Mouse (Mus musculus): ENCODE results near the gene Dkkl1. TPM values are rescaled to one million over a fixed set of nuclear protein-coding genes. Genes with fewer than 3 reads are reported as not detected.

Gene Dkkl1
- polyA plus RNA-seq, 1 experiment from 2014 or later, result 15.6 TPM

DNA sequence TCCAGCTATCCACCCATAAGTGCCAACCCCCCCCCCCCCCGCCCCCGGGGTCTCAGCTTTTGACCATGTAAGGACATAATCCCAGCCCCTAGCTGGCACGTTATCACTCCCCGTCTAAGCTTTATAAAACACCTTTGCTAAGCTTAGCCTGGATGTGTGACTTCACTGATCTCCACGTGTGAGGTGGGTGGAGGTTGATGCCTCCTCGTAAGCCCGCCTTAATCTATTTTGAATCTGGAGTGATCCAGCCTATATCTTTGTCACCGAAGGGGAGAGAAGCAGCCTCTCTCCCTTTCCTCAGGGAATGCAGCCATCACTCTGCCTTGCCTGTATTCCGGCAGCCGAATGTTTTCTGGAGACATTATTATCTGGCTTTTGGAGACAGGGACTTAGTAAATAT is 9.3 kb downstream of the Dkkl1 start:
- 66% methylated on average over 10 of the region's 10 CpGs for WGBS
- Histone ChIP-seq H3K9me3 (replicated peaks) (no peaks in the 10 kb centered on the region), H3K27me3 (replicated peaks) (peaks cover 3% of the 10 kb centered on the region; the same call in 1 of the 2 replicates), H3K4me1 (peaks cover 8% of the 10 kb centered on the region), H3K36me3 (no peaks in the 10 kb centered on the region), H3K4me2 (no peak overlapping the region), H3K27ac (replicated peaks) (no peak overlapping the region), H3K4me3 (replicated peaks) (no peak overlapping the region), H3K9ac (replicated peaks) (no peak overlapping the region)
- ATAC-seq (ENCODE audit: low FRiP score), result no peak

DNA sequence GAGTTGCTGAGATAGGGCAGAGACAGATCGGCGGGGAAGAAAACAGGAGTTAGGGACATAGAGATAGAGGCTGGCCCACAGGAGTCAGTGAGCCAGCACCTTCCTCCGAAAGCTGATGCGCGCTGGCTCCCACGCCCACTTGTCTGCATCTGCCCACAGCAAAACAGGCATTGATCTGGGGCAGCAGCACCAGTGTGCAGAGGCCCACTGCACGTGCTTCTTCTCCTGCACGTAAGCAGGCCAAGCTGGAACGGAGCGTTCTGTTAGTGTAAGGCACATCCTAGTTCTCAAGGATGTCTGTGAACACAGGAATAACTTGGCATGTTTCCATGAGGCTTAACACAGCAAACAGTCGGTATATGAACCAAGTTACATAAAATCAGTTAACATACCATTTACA is 13.0 kb downstream of the Dkkl1 start:
- peaks cover 6% of the 10 kb centered on the region; the same call in 1 of the 2 replicates for H3K27me3 ChIP-seq (replicated peaks)
- H3K9ac ChIP-seq (replicated peaks), result no peak overlapping the region
- peaks cover 4% of the 10 kb centered on the region for H3K4me1 ChIP-seq
- H3K9me3 ChIP-seq (replicated peaks), result no peaks in the 10 kb centered on the region
- WGBS, result 87% methylated on average over 11 of the region's 11 CpGs
- H3K36me3 ChIP-seq, result no peaks in the 10 kb centered on the region
- no peak overlapping the region for H3K27ac ChIP-seq (replicated peaks)
- ATAC-seq (ENCODE audit: low FRiP score), result no peak
- no peak overlapping the region for H3K4me2 ChIP-seq
- H3K4me3 ChIP-seq (replicated peaks), result no peak overlapping the region

DNA sequence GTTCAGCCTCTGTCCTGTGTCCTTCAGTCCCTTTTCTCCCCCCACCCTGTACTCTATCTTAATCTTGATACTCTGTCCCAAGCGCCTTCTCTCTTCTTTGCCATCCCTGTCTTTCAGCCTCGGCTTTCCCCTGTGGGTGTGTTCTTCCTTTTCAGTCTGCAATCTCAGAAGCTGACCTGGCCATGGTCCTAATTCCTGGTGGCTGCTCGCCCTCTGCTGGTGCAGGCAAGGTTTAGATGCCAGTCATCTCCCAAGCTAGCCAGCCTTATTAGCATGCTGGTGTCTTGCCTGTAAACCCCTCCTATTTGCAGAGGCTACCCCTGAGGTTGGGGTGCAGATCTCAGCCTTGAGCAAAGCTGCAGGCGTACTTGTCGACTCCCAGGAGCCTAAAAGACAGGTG is 13.5 kb downstream of the Dkkl1 start:
- WGBS, result 12% methylated on average over 5 of the region's 5 CpGs
- peak; percentile 70; the same call in 1 of the 2 replicates for ATAC-seq (ENCODE audit: low FRiP score)
- Histone ChIP-seq H3K36me3 (no peaks in the 10 kb centered on the region), H3K9ac (replicated peaks) (no peak overlapping the region), H3K27me3 (replicated peaks) (peaks cover 6% of the 10 kb centered on the region; the same call in 1 of the 2 replicates), H3K4me3 (replicated peaks) (no peak overlapping the region), H3K4me1 (0 out of 2 replicates have a peak, but pooled peaks cover 4% of the 10 kb centered on the region), H3K4me2 (no peak overlapping the region), H3K9me3 (replicated peaks) (no peaks in the 10 kb centered on the region), H3K27ac (replicated peaks) (no peak overlapping the region)

DNA sequence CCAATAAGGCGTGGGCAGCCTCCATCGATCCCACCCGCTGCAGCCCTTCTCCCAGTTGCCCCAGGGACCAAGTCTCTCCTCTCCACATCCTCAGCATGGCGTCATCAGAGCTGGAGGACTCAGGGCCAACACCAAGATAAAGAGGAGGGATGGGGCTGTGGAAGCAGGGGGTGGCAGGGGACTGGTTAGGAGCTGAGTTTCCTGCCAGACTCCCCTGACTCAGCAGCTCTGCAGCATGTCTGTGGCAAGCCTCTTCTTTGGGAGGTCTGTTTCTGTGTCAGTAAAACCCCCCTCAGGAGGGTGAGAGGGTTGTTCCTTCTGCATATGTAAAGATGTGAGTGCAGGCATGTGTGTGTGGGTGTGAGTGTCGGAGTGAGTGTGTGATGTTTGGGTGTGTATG is 15.0 kb downstream of the Dkkl1 start:
- no peaks in the 10 kb centered on the region for H3K9me3 ChIP-seq (replicated peaks)
- H3K4me3 ChIP-seq (replicated peaks), result no peak overlapping the region
- no peak overlapping the region for H3K4me2 ChIP-seq
- H3K27ac ChIP-seq (replicated peaks), result no peak overlapping the region
- no peak overlapping the region for H3K9ac ChIP-seq (replicated peaks)
- 0 out of 2 replicates have a peak, but pooled peaks cover 4% of the 10 kb centered on the region for H3K4me1 ChIP-seq
- ATAC-seq (ENCODE audit: low FRiP score), result no peak
- 72% methylated on average over 5 of the region's 5 CpGs for WGBS
- no peaks in the 10 kb centered on the region for H3K36me3 ChIP-seq
- peaks cover 6% of the 10 kb centered on the region; the same call in 1 of the 2 replicates for H3K27me3 ChIP-seq (replicated peaks)

DNA sequence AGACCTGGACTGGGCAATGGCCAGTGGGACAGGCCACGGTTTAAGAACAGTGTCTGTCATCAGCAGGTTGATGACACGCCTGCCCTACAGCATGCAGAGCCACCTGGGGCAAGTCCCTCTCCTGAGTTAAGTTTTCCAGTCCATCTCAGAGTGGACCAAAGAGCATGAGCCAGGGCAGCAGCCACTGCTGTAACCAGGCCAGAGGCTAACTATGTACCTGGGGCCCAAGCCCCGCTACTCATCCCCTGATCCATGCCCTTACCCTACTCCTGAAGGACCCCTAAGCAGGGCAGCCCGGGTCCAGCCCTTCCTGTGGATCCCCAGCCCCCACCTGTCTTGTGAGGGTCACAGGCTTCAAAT is 15.8 kb downstream of the Dkkl1 start:
- Histone ChIP-seq H3K36me3 (no peaks in the 10 kb centered on the region), H3K4me3 (replicated peaks) (no peak overlapping the region), H3K27ac (replicated peaks) (no peak overlapping the region), H3K9ac (replicated peaks) (no peak overlapping the region), H3K4me1 (0 out of 2 replicates have a peak, but pooled peaks cover 4% of the 10 kb centered on the region), H3K9me3 (replicated peaks) (no peaks in the 10 kb centered on the region), H3K27me3 (replicated peaks) (peaks cover 6% of the 10 kb centered on the region; the same call in 1 of the 2 replicates), H3K4me2 (no peak overlapping the region)
- 85% methylated on average over 4 of the region's 4 CpGs for WGBS
- no peak for ATAC-seq (ENCODE audit: low FRiP score)

DNA sequence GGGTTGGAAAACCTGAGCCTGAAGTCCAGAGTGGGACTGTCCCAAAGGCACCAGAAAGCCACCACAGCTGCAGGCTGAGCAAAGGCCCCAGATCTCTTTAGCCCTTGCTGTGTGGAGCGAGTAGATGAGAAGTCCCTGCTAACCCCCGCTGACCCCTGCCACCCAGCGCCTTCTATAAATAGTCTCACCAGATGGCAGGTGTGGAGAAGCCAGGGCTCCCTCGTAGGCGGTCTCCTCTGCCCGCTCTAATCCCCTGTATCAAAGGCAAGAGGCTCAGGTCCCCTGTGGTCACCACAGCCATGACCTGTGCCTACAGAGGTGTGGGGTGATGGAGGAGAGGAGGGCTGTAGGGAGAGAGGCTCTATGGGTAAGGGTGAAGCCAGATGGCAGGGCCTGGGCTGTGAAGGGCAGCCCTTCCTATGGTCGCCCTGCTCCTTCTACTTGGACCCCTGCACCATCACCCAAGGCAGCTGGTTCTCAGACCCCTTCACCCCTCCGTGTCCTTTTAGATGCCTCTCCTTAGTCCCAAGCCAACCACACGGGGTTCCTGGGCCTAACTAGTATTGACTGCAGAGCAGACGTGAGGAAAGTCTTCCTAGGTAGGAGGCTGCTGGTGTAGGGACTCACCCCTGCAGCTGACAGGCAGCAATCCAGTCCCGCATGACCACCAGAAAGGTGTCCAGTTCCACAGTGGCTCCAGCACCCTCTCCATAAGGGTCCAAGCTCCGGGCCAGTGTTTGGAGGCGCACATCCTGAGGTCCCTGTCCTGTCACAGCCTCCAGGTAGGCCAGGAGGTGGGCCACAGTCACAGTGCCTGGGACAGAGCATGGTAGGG is 16.4 kb downstream of the Dkkl1 start:
- Histone ChIP-seq H3K4me2 (no peak overlapping the region), H3K4me3 (replicated peaks) (no peak overlapping the region), H3K27me3 (replicated peaks) (peaks cover 6% of the 10 kb centered on the region; the same call in 1 of the 2 replicates), H3K9me3 (replicated peaks) (no peaks in the 10 kb centered on the region), H3K27ac (replicated peaks) (no peak overlapping the region), H3K36me3 (no peaks in the 10 kb centered on the region), H3K4me1 (0 out of 2 replicates have a peak, but pooled peaks cover 4% of the 10 kb centered on the region), H3K9ac (replicated peaks) (no peak overlapping the region)
- WGBS, result 66% methylated on average over 13 of the region's 13 CpGs
- ATAC-seq (ENCODE audit: low FRiP score), result no peak

DNA sequence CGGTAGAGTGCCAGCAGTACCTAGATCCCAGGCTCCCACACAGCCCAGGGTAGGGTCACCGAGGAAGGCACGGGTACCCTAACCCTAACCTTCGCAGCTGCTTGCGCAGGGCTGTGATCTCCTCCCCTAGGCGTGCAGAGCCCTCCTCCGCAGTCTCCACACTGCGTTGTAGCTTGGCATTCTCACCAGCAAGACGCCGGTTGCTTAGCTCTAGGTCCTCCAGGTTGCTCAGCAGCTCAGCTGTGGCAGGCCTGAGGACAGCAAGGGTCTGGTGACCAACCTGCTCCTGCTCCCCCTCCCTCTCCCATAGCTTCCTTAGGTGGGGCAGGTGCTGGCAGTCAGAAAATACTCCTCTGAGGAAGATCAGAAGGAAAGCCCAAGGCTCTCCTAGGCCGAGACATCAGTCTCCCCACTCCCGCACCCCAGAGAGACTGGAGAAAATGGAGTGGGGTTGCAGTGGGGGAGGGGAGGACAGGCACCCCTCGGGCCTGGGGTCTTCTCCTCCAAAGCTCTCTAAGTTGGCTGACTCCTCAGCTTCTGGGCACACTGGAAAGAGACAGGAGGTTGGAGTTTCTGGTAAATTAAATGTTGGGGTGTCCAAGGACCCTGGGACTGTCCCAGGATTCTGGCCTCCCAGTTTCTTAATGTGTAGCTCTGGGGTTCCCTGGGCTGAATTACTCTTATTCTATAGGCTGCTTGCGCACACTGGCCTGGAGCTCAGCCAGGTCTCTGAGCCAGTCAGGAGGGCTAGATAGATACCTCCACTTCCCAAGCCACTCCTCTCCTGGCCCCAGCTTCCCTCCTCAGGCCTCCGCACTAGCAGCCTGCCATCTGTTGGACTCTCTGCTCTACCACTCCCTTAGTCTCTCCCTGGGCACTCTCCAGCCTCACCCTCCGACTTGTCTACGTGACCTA is 17.8 kb downstream of the Dkkl1 start:
- H3K4me1 ChIP-seq, result 0 out of 2 replicates have a peak, but pooled peaks cover 4% of the 10 kb centered on the region
- WGBS, result 77% methylated on average over 17 of the region's 17 CpGs
- ATAC-seq (ENCODE audit: low FRiP score), result no peak
- H3K4me3 ChIP-seq (replicated peaks), result no peak overlapping the region
- peaks cover 12% of the 10 kb centered on the region for H3K27me3 ChIP-seq (replicated peaks)
- no peak overlapping the region for H3K9ac ChIP-seq (replicated peaks)
- no peaks in the 10 kb centered on the region for H3K9me3 ChIP-seq (replicated peaks)
- no peaks in the 10 kb centered on the region for H3K36me3 ChIP-seq
- no peak overlapping the region for H3K27ac ChIP-seq (replicated peaks)
- no peak overlapping the region for H3K4me2 ChIP-seq

DNA sequence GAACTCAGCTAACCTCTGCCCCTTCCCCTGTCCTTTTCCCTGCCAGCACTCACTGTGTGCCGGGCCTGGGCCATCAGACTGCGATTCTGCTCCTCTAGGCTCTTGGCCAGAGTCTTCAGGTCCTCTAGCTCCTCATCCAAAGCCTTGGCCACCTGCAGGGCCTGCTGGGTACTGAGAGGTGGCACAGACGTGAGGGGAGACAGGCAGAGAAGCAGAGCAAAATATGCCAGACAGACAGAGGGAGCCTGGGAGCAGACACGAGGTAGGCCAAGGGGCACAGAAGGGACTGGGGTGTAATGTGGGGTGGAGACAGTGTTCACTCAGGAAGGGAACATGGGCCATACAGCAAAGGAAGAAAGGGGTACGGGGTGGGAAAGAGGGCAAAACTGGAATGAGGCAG is 18.5 kb downstream of the Dkkl1 start:
- no peak for ATAC-seq (ENCODE audit: low FRiP score)
- Histone ChIP-seq H3K4me2 (no peak overlapping the region), H3K36me3 (no peaks in the 10 kb centered on the region), H3K9ac (replicated peaks) (no peak overlapping the region), H3K9me3 (replicated peaks) (no peaks in the 10 kb centered on the region), H3K27ac (replicated peaks) (no peak overlapping the region), H3K27me3 (replicated peaks) (peaks cover 19% of the 10 kb centered on the region), H3K4me3 (replicated peaks) (no peak overlapping the region), H3K4me1 (0 out of 2 replicates have a peak, but pooled peaks cover 4% of the 10 kb centered on the region)
- WGBS, result 67% methylated on average over 5 of the region's 5 CpGs

DNA sequence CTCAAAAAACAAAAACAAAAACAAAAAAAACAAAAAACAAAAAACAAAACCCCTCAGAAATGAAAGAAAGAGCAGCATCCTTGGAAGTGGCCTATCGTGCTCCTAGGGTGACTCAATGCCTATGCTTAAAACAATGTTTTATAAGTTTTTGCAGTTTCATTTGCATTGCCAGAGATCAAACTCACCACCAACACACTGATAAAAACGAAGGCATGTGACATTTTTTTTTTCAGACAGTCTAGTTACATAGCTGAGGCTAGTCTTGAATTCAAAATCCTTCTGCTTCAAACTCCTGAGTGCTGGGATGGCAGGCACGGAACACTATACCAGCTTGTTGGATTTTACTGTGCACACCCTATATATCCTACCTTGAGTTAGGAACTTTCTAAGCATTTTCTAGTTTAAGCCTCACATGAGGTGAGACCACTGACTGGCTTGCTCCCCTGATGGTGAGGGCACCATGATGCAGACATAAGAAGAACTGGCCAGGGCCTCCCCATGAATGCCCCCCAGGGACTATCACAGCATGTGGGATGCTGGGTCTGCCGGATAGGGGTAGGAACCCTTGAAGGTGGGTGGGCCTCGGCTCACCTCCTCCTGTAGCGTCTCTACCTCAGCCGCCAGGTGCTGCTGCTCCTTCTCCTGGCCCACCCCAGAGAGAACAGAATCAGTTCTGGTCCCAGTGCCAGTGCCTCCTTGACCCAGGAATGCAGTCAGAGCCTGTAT is 19.2 kb downstream of the Dkkl1 start:
- Histone ChIP-seq H3K36me3 (no peaks in the 10 kb centered on the region), H3K9ac (replicated peaks) (no peak overlapping the region), H3K27ac (replicated peaks) (no peak overlapping the region), H3K4me3 (replicated peaks) (no peak overlapping the region), H3K4me2 (no peak overlapping the region), H3K27me3 (replicated peaks) (peaks cover 20% of the 10 kb centered on the region), H3K9me3 (replicated peaks) (no peaks in the 10 kb centered on the region), H3K4me1 (no peaks in the 10 kb centered on the region)
- ATAC-seq (ENCODE audit: low FRiP score), result no peak
- WGBS, result 87% methylated on average over 7 of the region's 7 CpGs

DNA sequence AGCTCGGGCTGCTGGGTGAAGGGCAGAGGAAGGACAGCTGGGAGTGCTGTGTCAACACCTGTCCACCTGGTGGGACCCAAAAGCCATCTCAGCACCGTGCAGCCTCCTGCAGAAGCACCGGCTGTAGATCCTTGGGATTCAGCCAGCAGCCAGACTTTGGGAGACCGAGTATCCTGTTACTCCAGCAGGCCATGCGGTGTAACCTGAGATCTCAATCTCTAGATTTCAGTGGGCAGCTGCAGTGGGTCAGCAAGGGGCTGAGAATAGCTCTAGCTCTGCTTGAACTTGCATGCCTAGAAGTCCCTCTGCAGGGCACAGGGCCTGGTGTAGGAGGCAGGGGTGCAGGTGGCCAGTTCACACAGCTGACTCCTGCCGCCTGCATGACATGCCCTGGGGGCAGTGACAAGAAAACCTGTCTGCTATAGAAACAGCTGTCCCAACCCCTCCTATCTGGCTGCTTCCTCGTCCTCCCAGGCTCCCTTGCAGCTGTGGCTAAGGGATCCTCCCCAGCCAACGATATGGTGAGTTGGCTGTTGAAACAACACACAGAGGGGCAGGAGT is 20.1 kb downstream of the Dkkl1 start:
- WGBS, result 28% methylated on average over 8 of the region's 8 CpGs
- Histone ChIP-seq H3K4me3 (replicated peaks) (no peak overlapping the region), H3K9ac (replicated peaks) (no peak overlapping the region), H3K9me3 (replicated peaks) (no peaks in the 10 kb centered on the region), H3K27ac (replicated peaks) (no peak overlapping the region), H3K27me3 (replicated peaks) (peaks cover 21% of the 10 kb centered on the region), H3K36me3 (no peaks in the 10 kb centered on the region), H3K4me1 (no peaks in the 10 kb centered on the region), H3K4me2 (no peak overlapping the region)
- no peak for ATAC-seq (ENCODE audit: low FRiP score)

DNA sequence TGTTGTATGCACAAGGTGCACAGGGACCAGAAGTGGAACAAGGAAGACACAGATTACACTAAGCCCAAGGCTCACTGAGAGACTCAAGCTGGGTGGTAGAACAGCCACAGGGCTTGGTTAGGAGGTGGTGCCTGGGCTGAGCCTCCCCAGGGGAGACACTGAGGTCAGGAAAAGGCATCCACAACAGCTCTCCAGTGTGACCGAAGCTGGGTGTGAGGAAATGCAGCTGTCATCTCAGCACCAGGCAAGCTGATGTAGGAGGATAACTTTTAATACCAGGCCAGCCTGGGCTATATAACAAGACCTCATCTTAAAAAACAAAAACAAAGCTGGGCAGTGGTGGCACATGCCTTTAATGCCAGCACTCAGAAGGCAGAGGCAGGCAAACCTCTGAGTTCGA is 20.8 kb downstream of the Dkkl1 start:
- no peak overlapping the region for H3K27ac ChIP-seq (replicated peaks)
- WGBS, result 80% methylated on average over 2 of the region's 2 CpGs
- ATAC-seq (ENCODE audit: low FRiP score), result no peak
- H3K4me1 ChIP-seq, result no peaks in the 10 kb centered on the region
- H3K9me3 ChIP-seq (replicated peaks), result no peaks in the 10 kb centered on the region
- no peak overlapping the region for H3K4me2 ChIP-seq
- no peaks in the 10 kb centered on the region for H3K36me3 ChIP-seq
- no peak overlapping the region for H3K4me3 ChIP-seq (replicated peaks)
- no peak overlapping the region for H3K9ac ChIP-seq (replicated peaks)
- peaks cover 25% of the 10 kb centered on the region for H3K27me3 ChIP-seq (replicated peaks)
